Mouse (Mus musculus) ES-E14 (cell line): ENCODE data around the gene Phlda1.

Experiments used
- CHD2 ChIP-seq: IDR thresholded peaks from 2 replicates; pipeline ENCODE4 v1.6.1; 2014; ENCODE audit warnings: mild to moderate bottlenecking, low read depth, low read length, inconsistent platforms
- HCFC1 ChIP-seq: IDR thresholded peaks from 2 replicates; pipeline ENCODE4 v1.6.1; 2012; ENCODE audit warnings: low read length, inconsistent platforms, borderline replicate concordance; ENCODE audit not compliant: insufficient read depth

GRCm38 (mm10) chr10:111544311-111544710 lies 38.2 kb downstream of the Phlda1 start:
- TF ChIP-seq HCFC1 (no peak), CHD2 (no peak)
